Mouse (Mus musculus): Measurements from ENCODE around the gene Sept9. TPM values are rescaled to one million over a fixed set of nuclear protein-coding genes. Genes with fewer than 3 reads are reported as not detected.

Sept9 gene
- total RNA-seq, 2 experiments from 2014 or later, result 77.4 to 77.8 TPM

GRCm38 (mm10) chr11:117160791-117161190 lies 38.7 kb upstream of the Sept9 start:
- intact Hi-C loops (cut with DNase I), result no loop called here
- Histone ChIP-seq H3K27ac (no peak overlapping the region), H3K4me3 (no peak overlapping the region)
- TF ChIP-seq CTCF (IDR thresholded peaks at IDR 0.05), result no peak
- no peak for DNase-seq (ENCODE audit: extremely low spot score in 1 of 2, low spot score in 2 of 2)

GRCm38 (mm10) chr11:117161574-117161973 lies 37.9 kb upstream of the Sept9 start:
- intact Hi-C loops (cut with DNase I), result no loop called here

GRCm38 (mm10) chr11:117163098-117163497 lies 36.4 kb upstream of the Sept9 start:
- no peak for DNase-seq (ENCODE audit: extremely low spot score in 1 of 2, low spot score in 2 of 2)
- no peak overlapping the region for H3K27ac ChIP-seq
- intact Hi-C loops (cut with DNase I), result no loop called here
- TF ChIP-seq CTCF (IDR thresholded peaks at IDR 0.05), result no peak
- no peak overlapping the region for H3K4me3 ChIP-seq

More at GRCm38 (mm10) chr11:117161574-117161973, 37.9 kb upstream of the Sept9 start:
- H3K27ac ChIP-seq, result no peak overlapping the region
- H3K4me3 ChIP-seq, result no peak overlapping the region
- no peak for TF ChIP-seq CTCF (IDR thresholded peaks at IDR 0.05)
- no peak for DNase-seq (ENCODE audit: extremely low spot score in 1 of 2, low spot score in 2 of 2)

- H3K27ac ChIP-seq, result no peak overlapping the region
- DNase-seq (ENCODE audit: extremely low spot score in 1 of 2, low spot score in 2 of 2), result no peak
- H3K4me3 ChIP-seq, result no peak overlapping the region
- no peak for TF ChIP-seq CTCF (IDR thresholded peaks at IDR 0.05)
- intact Hi-C loops (cut with DNase I), result no loop called here
Observed at GRCm38 (mm10) chr11:117163771-117164170, 35.7 kb upstream of the Sept9 start.

GRCm38 (mm10) chr11:117168278-117169087 lies 31.0 kb upstream of the Sept9 start:
- intact Hi-C loops (cut with DNase I), result no loop called here
- no peak for TF ChIP-seq CTCF (IDR thresholded peaks at IDR 0.05)
- peak; percentile 19 to 30 for DNase-seq (ENCODE audit: extremely low spot score in 1 of 2, low spot score in 2 of 2)
- no peak overlapping the region for H3K4me3 ChIP-seq
- peak overlapping the region; percentile 76 for H3K27ac ChIP-seq

GRCm38 (mm10) chr11:117169088-117169635 lies 30.3 kb upstream of the Sept9 start:
- no peak for TF ChIP-seq CTCF (IDR thresholded peaks at IDR 0.05)
- Histone ChIP-seq H3K27ac (peak overlapping the region; percentile 76), H3K4me3 (no peak overlapping the region)
- peak; percentile 10 to 16 for DNase-seq (ENCODE audit: extremely low spot score in 1 of 2, low spot score in 2 of 2)
- intact Hi-C loops (cut with DNase I), result no loop called here

GRCm38 (mm10) chr11:117169801-117170565 lies 29.5 kb upstream of the Sept9 start:
- no peak for TF ChIP-seq CTCF (IDR thresholded peaks at IDR 0.05)
- peak; percentile 17 to 27 for DNase-seq (ENCODE audit: extremely low spot score in 1 of 2, low spot score in 2 of 2)
- intact Hi-C loops (cut with DNase I), result loop anchor here (5.0 to 10.0 kb wide), 2 partner anchors 33 to 255 kb away; partner anchors contain the start of gene Mgat5b
- Histone ChIP-seq H3K4me3 (no peak overlapping the region), H3K27ac (peak overlapping the region; percentile 80)

- Histone ChIP-seq H3K4me3 (peak overlapping the region; percentile 30), H3K27ac (peak overlapping the region; percentile 85)
- no peak for TF ChIP-seq CTCF (IDR thresholded peaks at IDR 0.05)
- DNase-seq (ENCODE audit: extremely low spot score in 1 of 2, low spot score in 2 of 2), result no peak
- intact Hi-C loops (cut with DNase I), result loop anchor here (2.0 to 10.0 kb wide), 4 partner anchors 37 to 259 kb away; partner anchors contain the start of gene Mgat5b
Observed at GRCm38 (mm10) chr11:117174098-117174892, 25.2 kb upstream of the Sept9 start.

GRCm38 (mm10) chr11:117174924-117175323 lies 24.5 kb upstream of the Sept9 start:
- intact Hi-C loops (cut with DNase I), result loop anchor here (2.0 to 10.0 kb wide), 4 partner anchors 38 to 260 kb away; partner anchors contain the start of gene Mgat5b
- Histone ChIP-seq H3K4me3 (peak overlapping the region; percentile 30), H3K27ac (peak overlapping the region; percentile 85)
- TF ChIP-seq CTCF (IDR thresholded peaks at IDR 0.05), result no peak
- DNase-seq (ENCODE audit: extremely low spot score in 1 of 2, low spot score in 2 of 2), result no peak

GRCm38 (mm10) chr11:117175472-117175871 lies 24.0 kb upstream of the Sept9 start:
- no peak for DNase-seq (ENCODE audit: extremely low spot score in 1 of 2, low spot score in 2 of 2)
- TF ChIP-seq CTCF (IDR thresholded peaks at IDR 0.05), result no peak
- intact Hi-C loops (cut with DNase I), result loop anchor here (2.0 to 10.0 kb wide), 3 partner anchors 55 to 261 kb away; partner anchors contain the start of gene Mgat5b
- no peak overlapping the region for H3K4me3 ChIP-seq
- peak overlapping the region; percentile 85 for H3K27ac ChIP-seq

GRCm38 (mm10) chr11:117176304-117176703 lies 23.2 kb upstream of the Sept9 start:
- peak overlapping the region; percentile 85 for H3K27ac ChIP-seq
- no peak overlapping the region for H3K4me3 ChIP-seq
- intact Hi-C loops (cut with DNase I), result loop anchor here (10.0 kb wide), 1 partner anchor 262 kb away; the partner anchor contains the start of gene Mgat5b
- TF ChIP-seq CTCF (IDR thresholded peaks at IDR 0.05), result peak; percentile 56
- no peak for DNase-seq (ENCODE audit: extremely low spot score in 1 of 2, low spot score in 2 of 2)

Measured in left cerebral cortex, adult 2 months (tissue).